Mouse (Mus musculus): ENCODE results near the gene Mtif3.

Gene Mtif3

GRCm38 (mm10) chr5:146963118-146963936 lies at the start of gene Mtif3:
Mtif3 (minus strand) TSS chr5:146963800.
- peak; percentile 69 to 76 for DNase-seq (ENCODE audit: low spot score in 2 of 2)

DNA sequence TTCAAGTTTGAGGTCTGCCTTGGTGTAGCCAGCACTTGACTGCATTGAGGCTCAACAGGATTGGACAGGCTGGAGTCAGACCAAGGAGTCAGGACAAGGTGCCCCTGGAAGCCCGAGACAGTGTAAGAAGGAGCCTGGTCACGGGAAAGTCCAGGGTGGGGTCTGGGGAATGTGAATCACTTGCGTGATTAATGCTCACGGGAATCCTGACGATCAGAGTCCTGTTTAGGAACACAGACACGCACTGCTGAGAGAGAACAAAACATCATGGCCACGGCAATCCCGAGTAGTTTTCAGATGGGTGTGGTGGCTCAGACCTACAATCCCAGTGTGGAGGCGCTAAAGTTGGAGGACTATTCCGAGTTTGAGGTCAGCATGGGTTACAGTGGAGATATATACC lies 47.7 kb upstream of the Mtif3 start:
- no peak for DNase-seq (ENCODE audit: low spot score in 2 of 2)

DNA sequence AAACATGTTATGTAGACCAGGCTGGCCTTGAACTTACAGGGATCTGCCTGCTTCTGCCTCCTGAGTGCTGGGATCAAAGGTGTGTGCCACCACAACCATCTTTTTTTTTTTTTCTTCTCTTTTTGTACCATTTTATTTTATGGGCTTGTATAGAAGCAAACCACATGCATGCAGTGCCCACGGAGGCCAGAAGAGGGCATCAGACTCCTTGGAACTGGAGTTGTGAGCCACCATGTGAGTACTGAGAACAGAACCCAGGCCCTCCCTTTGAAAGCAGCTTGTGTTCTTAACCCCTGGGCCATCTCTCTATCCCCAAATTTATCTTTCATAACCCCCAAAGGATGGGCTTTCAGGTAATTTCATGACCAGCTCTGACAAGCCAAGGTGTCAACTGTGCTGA lies 39.7 kb upstream of the Mtif3 start:
- no peak for DNase-seq (ENCODE audit: low spot score in 2 of 2)

GRCm38 (mm10) chr5:147001312-147001711 lies 37.7 kb upstream of the Mtif3 start:
- no peak for DNase-seq (ENCODE audit: low spot score in 2 of 2)

DNA sequence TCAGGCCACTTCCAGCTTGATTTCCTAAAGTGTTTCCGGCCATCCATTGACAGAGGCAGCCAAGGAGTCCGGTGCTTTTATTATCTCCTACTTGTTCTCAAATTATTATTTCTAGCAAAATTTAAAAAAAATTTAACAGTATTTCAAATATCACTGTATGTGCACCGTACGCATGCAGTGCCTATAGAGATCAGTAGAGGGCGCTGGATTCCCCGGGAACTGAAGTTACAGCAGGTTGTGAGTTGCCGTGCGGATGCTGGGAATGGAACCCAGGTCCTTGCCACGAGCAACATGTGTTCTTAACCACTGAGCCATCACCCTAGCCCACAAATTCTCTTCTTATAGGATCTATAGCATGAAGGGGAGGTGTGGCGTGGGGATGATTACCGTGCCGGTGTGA lies 35.2 kb upstream of the Mtif3 start:
- no peak for DNase-seq (ENCODE audit: low spot score in 2 of 2)

GRCm38 (mm10) chr5:146996812-146997211 lies 33.2 kb upstream of the Mtif3 start:
- no peak for DNase-seq (ENCODE audit: low spot score in 2 of 2)

DNA sequence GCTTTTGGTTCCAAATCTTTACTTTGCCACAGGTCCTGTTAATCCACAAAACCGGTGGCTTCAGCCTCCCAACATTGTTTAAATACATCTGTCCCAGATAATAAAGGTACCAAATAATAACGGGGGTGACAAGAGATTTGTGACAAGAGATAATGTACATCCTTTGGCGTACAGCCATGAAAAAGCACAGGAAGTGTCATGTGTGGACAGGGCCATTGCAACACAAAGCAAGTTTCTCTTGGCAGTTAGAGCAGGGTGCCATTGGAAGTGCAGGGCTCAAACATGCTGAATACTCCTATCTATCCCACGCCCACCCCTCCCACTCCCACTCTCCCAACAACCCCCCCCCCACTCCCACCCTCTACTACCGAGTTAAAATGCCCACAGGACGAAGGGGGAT lies 31.4 kb upstream of the Mtif3 start:
- no peak for DNase-seq (ENCODE audit: low spot score in 2 of 2)

DNA sequence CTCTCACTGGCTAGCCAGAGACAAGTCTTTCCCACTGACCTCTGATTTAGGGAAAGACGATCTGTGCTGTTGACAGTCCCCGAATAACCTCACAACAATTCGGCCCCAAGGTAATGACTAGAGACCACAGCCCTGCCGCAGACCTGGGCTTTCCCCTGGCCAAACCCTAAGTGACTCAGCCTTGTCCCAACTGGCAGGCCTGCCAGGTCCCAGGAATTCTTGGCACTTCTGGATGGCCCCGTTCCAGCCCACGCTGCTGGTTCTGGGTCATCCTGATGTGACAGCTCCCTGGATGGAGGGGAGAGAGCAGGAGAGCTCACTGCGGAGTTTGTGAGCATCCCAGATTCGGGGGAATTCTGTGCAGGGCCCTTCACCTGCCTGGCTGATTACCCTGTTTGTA lies 29.9 kb upstream of the Mtif3 start:
- DNase-seq (ENCODE audit: low spot score in 2 of 2), result no peak

DNA sequence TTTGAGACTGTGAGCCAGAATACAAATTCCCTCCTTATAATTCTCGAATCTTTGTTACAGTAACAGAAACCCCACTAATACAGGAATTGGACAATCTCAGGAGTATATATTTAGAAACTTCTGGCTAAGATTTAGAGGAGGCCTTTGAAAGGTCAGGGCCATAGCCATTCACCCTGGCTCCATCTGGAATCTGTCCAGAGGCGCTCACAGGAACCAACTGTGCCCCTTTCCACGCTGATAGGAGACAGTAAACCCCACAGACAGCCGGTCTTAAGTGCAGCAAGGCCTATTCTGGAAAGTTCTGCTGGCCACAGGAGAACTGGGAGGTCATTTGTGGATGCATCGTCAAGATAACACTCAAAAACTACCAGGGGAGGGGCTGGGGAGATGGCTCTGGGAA lies 25.5 kb upstream of the Mtif3 start:
- DNase-seq (ENCODE audit: low spot score in 2 of 2), result no peak

- DNase-seq (ENCODE audit: low spot score in 2 of 2), result no peak
These were observed 24.0 kb upstream of the Mtif3 start for GRCm38 (mm10) chr5:146987588-146987987.

GRCm38 (mm10) chr5:146985725-146986433 lies 22.3 kb upstream of the Mtif3 start:
- DNase-seq (ENCODE audit: low spot score in 2 of 2), result no peak

DNA sequence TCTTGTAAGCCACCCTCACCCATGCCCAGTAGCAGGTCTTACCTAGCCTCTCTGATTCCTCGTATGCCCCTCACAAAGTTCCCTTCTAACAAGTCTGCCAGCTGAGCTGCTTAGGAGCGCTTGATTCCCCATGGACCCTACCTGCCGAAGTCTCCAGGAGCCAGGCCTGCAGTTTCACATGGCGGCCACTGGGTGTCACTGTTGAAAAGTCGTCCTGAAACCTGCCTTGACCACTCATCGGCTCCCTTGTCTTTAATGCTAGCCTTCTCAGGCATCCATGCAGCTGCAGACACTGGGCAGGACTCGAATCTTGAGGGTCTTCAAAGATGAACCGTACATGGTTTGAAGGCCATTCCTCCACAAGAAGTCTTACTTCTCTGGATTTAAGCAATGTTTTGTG lies 19.6 kb upstream of the Mtif3 start:
- peak in 1 of 2 experiments; percentile 42 for DNase-seq (ENCODE audit: low spot score in 2 of 2)

GRCm38 (mm10) chr5:146981376-146981775 lies 17.8 kb upstream of the Mtif3 start:
- no peak for DNase-seq (ENCODE audit: low spot score in 2 of 2)

- DNase-seq (ENCODE audit: low spot score in 2 of 2), result no peak
These were observed 11.2 kb upstream of the Mtif3 start for GRCm38 (mm10) chr5:146974781-146975123.

- DNase-seq (ENCODE audit: low spot score in 2 of 2), result no peak
These were observed 10.5 kb upstream of the Mtif3 start for GRCm38 (mm10) chr5:146973858-146974780.

- DNase-seq (ENCODE audit: low spot score in 2 of 2), result no peak
These were observed 9.8 kb upstream of the Mtif3 start for GRCm38 (mm10) chr5:146973353-146973752.

DNA sequence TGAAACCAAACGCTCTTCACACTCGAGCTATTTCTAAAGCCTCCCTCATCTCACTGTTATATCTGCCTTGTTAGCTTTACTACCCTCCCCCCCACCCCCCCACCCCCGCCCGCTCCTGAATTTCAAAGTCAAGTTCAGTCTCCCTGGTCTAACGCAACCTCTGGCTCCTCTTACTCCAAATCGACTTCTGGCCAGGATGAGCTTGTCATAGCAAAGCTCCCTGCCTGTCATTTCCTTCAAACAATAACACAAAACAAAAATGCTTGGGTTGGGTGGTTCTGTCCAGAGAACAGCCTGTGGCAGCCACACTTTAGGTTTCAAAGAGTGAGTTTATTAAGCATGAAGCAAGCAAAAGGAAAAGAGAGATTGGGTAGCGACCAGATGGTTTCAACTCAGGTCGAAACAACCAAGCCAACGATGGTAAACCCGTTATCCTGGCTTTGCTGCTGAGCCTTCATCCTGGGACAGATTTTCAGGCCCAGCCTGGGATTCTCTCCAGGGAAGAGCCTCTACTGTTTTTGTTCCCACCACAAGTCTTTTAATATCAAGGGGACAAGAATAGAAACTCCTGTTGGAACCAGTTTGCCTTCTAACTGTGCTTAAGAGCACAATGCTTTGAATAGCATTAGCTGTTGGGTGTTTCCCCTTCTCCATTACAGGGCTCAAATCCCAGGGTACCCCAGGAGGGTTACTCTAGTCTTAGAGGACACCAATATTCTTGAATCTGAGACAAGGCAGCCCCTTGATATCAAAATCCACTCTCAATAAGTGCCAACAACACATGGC lies 8.4 kb upstream of the Mtif3 start:
- DNase-seq (ENCODE audit: low spot score in 2 of 2), result no peak

DNA sequence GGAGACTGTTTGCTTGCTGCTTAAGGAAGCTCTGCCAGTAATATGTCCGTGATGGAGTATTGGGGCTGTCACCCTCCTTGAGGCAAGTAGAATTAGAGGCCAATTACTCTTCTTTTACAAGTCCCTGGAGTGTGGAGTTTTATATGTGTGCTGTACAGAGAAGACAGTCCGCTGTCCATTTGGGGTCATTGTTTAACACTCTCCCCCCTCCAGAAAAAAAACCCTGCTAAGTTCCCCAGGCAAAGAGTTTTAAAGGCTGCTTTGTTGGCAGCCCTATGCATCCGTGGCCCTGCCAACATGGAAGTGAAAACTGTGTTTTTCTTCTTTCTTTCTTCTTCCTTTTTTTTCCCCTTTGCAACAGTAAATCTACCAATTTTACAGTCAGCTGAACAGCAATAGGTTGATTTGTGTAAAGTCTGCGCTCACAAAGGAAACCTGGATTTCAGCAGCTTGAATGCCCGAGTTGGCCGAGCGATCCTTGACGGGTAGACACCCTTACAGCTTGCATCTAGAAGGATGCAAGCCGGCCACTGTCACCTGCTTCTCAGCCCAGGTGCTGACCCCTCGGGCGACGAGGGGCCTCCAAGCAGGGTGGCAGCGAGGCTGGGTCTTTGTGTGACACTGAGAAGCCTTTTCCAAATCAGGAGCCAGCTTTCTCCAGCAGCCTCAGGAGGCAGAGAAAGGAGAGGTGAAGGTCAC lies 5.2 kb upstream of the Mtif3 start:
- no peak for DNase-seq (ENCODE audit: low spot score in 2 of 2)

DNA sequence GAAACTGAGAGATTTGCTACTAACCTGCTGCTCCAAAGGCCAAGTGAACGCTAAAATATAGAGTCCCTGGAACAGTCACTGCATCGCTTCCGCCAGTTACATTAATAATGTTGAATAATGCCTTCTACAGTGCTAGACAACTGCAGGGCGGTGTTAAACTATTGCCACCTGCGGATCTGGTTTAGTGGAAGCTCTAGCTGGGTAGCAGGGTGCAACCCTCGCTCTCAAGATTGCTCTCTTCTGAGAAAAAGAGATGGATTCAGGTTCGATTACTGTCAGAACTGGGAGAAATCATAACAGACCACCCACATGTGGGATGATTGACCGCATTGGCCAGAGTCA lies 308 bp upstream of the Mtif3 start:
- DNase-seq (ENCODE audit: low spot score in 2 of 2), result no peak

DNA sequence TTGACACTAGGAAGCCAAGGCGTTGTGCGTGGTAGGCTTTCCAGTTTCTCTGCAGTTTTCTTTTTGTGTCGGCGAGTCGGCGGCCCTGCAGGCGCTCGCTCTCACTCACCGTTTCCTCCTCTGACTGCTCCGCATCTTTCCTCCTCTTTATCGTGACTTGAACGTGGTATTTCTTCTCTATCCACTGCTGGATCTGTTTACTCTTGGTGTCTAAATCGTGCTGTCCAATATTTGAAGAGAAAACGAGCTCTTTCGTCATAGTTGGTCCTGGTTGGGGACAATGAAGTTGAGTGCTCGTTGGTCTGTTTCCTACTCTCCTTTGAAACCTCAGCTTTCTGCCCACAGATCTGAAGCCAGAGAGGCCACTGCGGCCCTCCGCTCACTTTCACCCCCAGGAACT lies 6.9 kb downstream of the Mtif3 start:
- no peak for DNase-seq (ENCODE audit: low spot score in 2 of 2)

GRCm38 (mm10) chr5:146955651-146956050 lies 7.9 kb downstream of the Mtif3 start:
- DNase-seq (ENCODE audit: low spot score in 2 of 2), result no peak
